Mouse (Mus musculus) heart, embryonic 10.5 days (tissue): ENCODE results near the gene Styx. TPM values are rescaled to one million over a fixed set of nuclear protein-coding genes. Genes with fewer than 3 reads are reported as not detected.
"Not testable (repeated sequence)": the region's sequence is repeated elsewhere in the genome, so short reads cannot be mapped to it uniquely, and the experiment has no call there.

Source experiments
- DNase-seq: peaks from one replicate; pipeline ENCODE4 v3.0.0-alpha.2; 2017; ENCODE audit warnings: low spot score
- H3K27ac ChIP-seq: fragments of 300-500 bp; sonication (generic); 2 replicates; pipeline ENCODE4 v1.5.1; 2016; ENCODE audit warnings: mild to moderate bottlenecking
- H3K27me3 ChIP-seq: fragments of 300-500 bp; sonication (generic); 2 replicates; pipeline ENCODE4 v1.6.1; 2016; ENCODE audit warnings: mild to moderate bottlenecking; ENCODE audit not compliant: poor library complexity, insufficient read depth, severe bottlenecking
- H3K36me3 ChIP-seq: fragments of 300-500 bp; sonication (generic); 2 replicates; pipeline ENCODE4 v1.6.1; 2016; ENCODE audit warnings: mild to moderate bottlenecking, moderate library complexity
- H3K4me1 ChIP-seq: fragments of 300-500 bp; sonication (generic); 2 replicates; pipeline ENCODE4 v1.6.1; 2016; ENCODE audit warnings: mild to moderate bottlenecking
- H3K4me3 ChIP-seq: fragments of 300-500 bp; sonication (generic); 2 replicates; pipeline ENCODE4 v1.5.1; 2016; ENCODE audit warnings: mild to moderate bottlenecking, moderate library complexity
- H3K9me3 ChIP-seq: fragments of 300-500 bp; sonication (generic); 2 replicates; pipeline ENCODE4 v1.6.1; 2016; ENCODE audit warnings: mild to moderate bottlenecking, moderate library complexity
- whole genome bisulfite sequencing: fragments of 180-500 bp; shearing (Covaris S2); methylation state at CpG from one replicate; pipeline ENCODE4 v1.1.7; 2016; 5-methylcytosine and 5-hydroxymethylcytosine counted together
- microRNA-seq: library from miRNA; unstranded; fragments of <30 nt; microRNA quantifications from one replicate; pipeline ENCODE4, GENCODE M21; 2017
- polyA plus RNA-seq: library from polyadenylated mRNA; unstranded; fragments of >200 nt; fragmentation: Nextera tagmentation; extraction: Ambion mirVana; gene quantifications from 2 replicates; pipeline ENCODE4 v1.2.1, GENCODE M21; 2016

The Styx gene
- polyA plus RNA-seq, 1 experiment from 2014 or later, result 49.6 TPM

- no peaks in the 10 kb centered on the region for H3K27me3 ChIP-seq
- peaks cover 29% of the 10 kb centered on the region for H3K4me1 ChIP-seq
- DNase-seq, result peak; percentile 64
- WGBS, result 61% methylated on average over 19 of the region's 19 CpGs
- peak overlapping the region; percentile 12; the same call in 1 of the 2 replicates for H3K4me3 ChIP-seq
- H3K36me3 ChIP-seq, result peaks cover 88% of the 10 kb centered on the region
- H3K27ac ChIP-seq, result peak overlapping the region; percentile 81
- H3K9me3 ChIP-seq, result 0 out of 2 replicates have a peak, but pooled peaks cover under 1% of the 10 kb centered on the region
Observed at GRCm38 (mm10) chr14:45464036-45465035, 113.4 kb downstream of the Styx start.

- not testable (repeated sequence) for H3K4me3 ChIP-seq, H3K27me3 ChIP-seq, H3K27ac ChIP-seq, H3K9me3 ChIP-seq
- DNase-seq, result peak; percentile 63
- peaks cover 29% of the 10 kb centered on the region for H3K4me1 ChIP-seq
- H3K36me3 ChIP-seq, result peaks cover 89% of the 10 kb centered on the region
- WGBS, result 88% methylated on average over 8 of the region's 8 CpGs
Observed at GRCm38 (mm10) chr14:45466371-45466770, 115.5 kb downstream of the Styx start.

- Histone ChIP-seq H3K9me3 (0 out of 2 replicates have a peak, but pooled peaks cover 3% of the 10 kb centered on the region), H3K27me3 (no peaks in the 10 kb centered on the region), H3K36me3 (peaks cover 94% of the 10 kb centered on the region), H3K4me3 (no peak overlapping the region), H3K27ac (no peak overlapping the region), H3K4me1 (peaks cover 8% of the 10 kb centered on the region)
- WGBS, result 87% methylated on average over 8 of the region's 8 CpGs
- peak; percentile 72 for DNase-seq
Observed at GRCm38 (mm10) chr14:45469446-45469845, 118.6 kb downstream of the Styx start.

Small RNA genes within 50 kb of the gene (microRNA-seq; reads per million reads assigned to microRNA genes)
- not detected for gene Gm25353

Other genes with a start within 250 kb of the Styx start
- 3.2 and 3.3 TPM in 2 replicates for gene Gpr137c, start 131.4 kb upstream of the Styx start, polyA plus RNA-seq
- 9.9 and 10.9 TPM in 2 replicates for gene Txndc16, start 130.8 kb upstream of the Styx start, polyA plus RNA-seq
- 47.3 and 52.8 TPM in 2 replicates for gene Ero1l, start 32.3 kb upstream of the Styx start, polyA plus RNA-seq
- gene Psmc6, start 21.3 kb upstream of the Styx start, polyA plus RNA-seq, result 146 and 161 TPM in 2 replicates
- gene Gnpnat1, start 53.8 kb downstream of the Styx start, polyA plus RNA-seq, result 34.9 and 54.4 TPM in 2 replicates
- gene Fermt2, start 179.0 kb downstream of the Styx start, polyA plus RNA-seq, result 175 and 176 TPM in 2 replicates